Mouse (Mus musculus) G1E (cell line): ENCODE measurements at regions not wholly inside any gene's neighbourhood (a gene's known extent, or its start where the extent isn't known, plus 50 kb on each side); places are given as distances from the start of the nearest gene placed in this dataset.

Experiments used
- ATAC-seq: 2 replicates; pipeline ENCODE4 v1.8.0; 2016; ENCODE audit warnings: mild to moderate bottlenecking; ENCODE audit not compliant: insufficient number of reproducible peaks, poor library complexity, low FRiP score, severe bottlenecking; ENCODE audit errors: extremely low read depth
- DNase-seq: peaks from one replicate; pipeline ENCODE4 v3.0.0; 2012; ENCODE audit warnings: low spot score
- H3K27me3 ChIP-seq: 2 replicates; pipeline ENCODE4 v1.6.1; 2012; ENCODE audit warnings: mild to moderate bottlenecking, low read length, inconsistent platforms; ENCODE audit not compliant: insufficient read depth
- H3K36me3 ChIP-seq: replicated peaks from 2 replicates; pipeline ENCODE3; 2012; ENCODE audit warnings: mild to moderate bottlenecking, inconsistent platforms
- H3K4me1 ChIP-seq: 2 replicates; pipeline ENCODE4 v1.6.1; 2012; ENCODE audit warnings: low read depth, low read length, inconsistent platforms, mixed read lengths; ENCODE audit not compliant: insufficient read depth
- H3K4me3 ChIP-seq: 2 replicates; pipeline ENCODE4 v1.5.1; 2012; ENCODE audit warnings: low read depth, mild to moderate bottlenecking, inconsistent platforms, low read length, moderate library complexity, mixed read lengths
- H3K9me3 ChIP-seq: replicated peaks from 2 replicates; pipeline ENCODE4 v1.6.1; 2012; ENCODE audit warnings: inconsistent platforms
- CTCF ChIP-seq: IDR thresholded peaks from 2 replicates; pipeline ENCODE4 v1.5.1; 2012; ENCODE audit warnings: low read depth, low read length, inconsistent platforms, mixed read lengths
- GATA1 ChIP-seq: IDR thresholded peaks from 2 replicates; pipeline ENCODE4 v1.6.1; 2012; ENCODE audit warnings: borderline replicate concordance, low read length, inconsistent platforms, mixed read lengths
- GATA2 ChIP-seq: IDR thresholded peaks from 2 replicates; pipeline ENCODE4 v1.6.1; 2012; ENCODE audit warnings: low read depth, low read length, inconsistent platforms, borderline replicate concordance
- POLR2AphosphoS5 ChIP-seq: IDR thresholded peaks from 2 replicates; pipeline ENCODE4 v1.6.1; 2012; ENCODE audit warnings: low read depth, low read length, inconsistent platforms; ENCODE audit not compliant: insufficient replicate concordance
- TAL1 ChIP-seq: conservative IDR thresholded peaks from 2 replicates; pipeline ENCODE4 v1.6.1; 2012; ENCODE audit warnings: low read depth, low read length, inconsistent platforms, mixed read lengths

DNA sequence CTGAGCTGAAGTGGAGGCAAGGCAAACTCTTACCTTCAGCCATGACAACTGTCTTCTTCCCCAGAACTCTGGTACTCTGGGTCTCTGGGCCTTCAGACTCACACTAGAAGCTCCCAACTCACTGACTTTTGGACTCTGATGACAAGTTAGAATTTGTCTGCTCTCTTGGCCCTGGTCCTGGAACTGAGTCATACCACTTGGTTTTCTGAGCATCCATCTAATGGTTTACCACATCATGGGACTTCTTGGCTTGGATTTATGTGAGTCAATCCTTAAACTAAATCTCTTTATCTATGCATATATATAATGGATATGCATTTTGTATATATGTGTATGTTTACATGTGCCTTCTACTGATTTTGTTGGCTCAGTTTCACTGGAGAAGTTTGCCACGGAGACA is 273.8 kb upstream of the Pkn2 start:
- no peak for TF ChIP-seq CTCF

DNA sequence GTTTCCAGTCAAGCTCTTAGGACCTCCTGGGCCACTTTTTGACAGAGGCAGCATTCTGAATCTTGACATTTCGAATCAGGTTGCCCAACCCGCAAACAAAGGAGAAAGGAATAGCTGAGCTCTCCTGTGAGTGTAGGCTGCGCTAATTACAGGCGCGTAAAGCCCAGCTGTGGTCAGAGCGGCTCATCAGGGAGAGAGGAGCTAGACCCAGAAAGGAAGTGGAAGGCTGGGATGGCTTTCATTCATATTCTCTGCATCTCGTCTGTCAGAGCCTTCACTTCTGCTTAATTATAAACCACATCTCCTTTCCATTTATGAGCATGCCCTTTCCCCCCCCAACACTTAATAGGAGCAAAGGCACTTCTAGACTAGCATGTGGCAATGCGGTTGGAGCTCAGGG is 265.7 kb upstream of the Pkn2 start:
- ATAC-seq (no peak), DNase-seq (no peak)
- no peaks in the 10 kb centered on the region for H3K27me3 ChIP-seq
- H3K4me3 ChIP-seq: no peak overlapping the region
- TF ChIP-seq TAL1 (no peak), GATA1 (no peak)
- peaks cover 10% of the 10 kb centered on the region for H3K9me3 ChIP-seq
- no peaks in the 10 kb centered on the region for H3K4me1 ChIP-seq
- no peaks in the 10 kb centered on the region for H3K36me3 ChIP-seq

More for the DNA sequence above, 273.8 kb upstream of the Pkn2 start:
- DNase-seq (no peak), ATAC-seq (no peak)
- Histone ChIP-seq H3K4me3 (no peak overlapping the region), H3K9me3 (peaks cover 7% of the 10 kb centered on the region), H3K4me1 (no peaks in the 10 kb centered on the region), H3K27me3 (no peaks in the 10 kb centered on the region), H3K36me3 (no peaks in the 10 kb centered on the region)

DNA sequence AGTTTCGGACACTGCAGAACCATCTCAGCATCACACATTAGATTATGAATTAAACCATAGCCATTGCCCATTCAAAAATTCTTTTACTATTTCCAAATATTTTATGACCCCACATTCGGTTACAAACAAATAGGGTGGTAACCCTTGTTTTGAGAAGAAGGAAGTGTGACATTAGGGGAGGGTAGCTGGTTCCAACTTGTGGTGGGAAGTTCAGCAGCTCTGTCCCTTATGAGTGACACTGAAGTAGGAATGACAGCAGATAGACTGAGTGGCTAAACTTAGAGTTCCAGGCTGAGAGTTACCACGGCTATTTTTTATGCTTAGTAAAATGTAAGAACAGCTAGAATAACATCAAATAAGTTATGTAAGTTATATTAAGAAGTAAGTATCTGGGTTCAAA is 257.1 kb upstream of the Pkn2 start:
- no peaks in the 10 kb centered on the region for H3K4me1 ChIP-seq
- DNase-seq: no peak
- no peak for ATAC-seq
- TF ChIP-seq GATA2 (no peak), POLR2AphosphoS5 (no peak), TAL1 (no peak), CTCF (no peak), GATA1 (no peak)
- no peak overlapping the region for H3K4me3 ChIP-seq
- H3K36me3 ChIP-seq: no peaks in the 10 kb centered on the region
- H3K9me3 ChIP-seq: peaks cover under 1% of the 10 kb centered on the region; the same call in 1 of the 2 replicates
- no peaks in the 10 kb centered on the region for H3K27me3 ChIP-seq

DNA sequence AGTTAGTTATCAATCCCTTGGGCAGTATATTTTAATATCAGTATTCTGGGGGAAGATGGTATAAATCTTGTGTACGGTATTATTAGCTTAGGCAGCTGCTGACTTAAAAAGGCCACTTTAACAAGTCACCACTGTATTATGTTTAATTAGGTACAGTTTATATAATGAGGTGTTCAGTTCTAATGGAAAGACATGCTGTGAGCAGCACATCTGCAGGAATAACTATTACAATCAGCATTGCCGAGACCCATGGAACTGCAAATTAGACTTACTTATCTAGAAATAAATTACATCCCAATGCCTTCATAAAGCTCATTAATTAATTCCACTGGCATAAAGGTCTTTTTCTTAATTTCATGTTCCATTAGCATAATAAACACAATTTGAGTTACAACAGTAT is 252.7 kb upstream of the Pkn2 start:
- Histone ChIP-seq H3K9me3 (peaks cover 4% of the 10 kb centered on the region; the same call in 1 of the 2 replicates), H3K36me3 (no peaks in the 10 kb centered on the region), H3K4me3 (no peak overlapping the region), H3K27me3 (no peaks in the 10 kb centered on the region), H3K4me1 (no peaks in the 10 kb centered on the region)
- TF ChIP-seq POLR2AphosphoS5 (no peak), GATA1 (no peak), TAL1 (no peak), GATA2 (no peak), CTCF (no peak)
- ATAC-seq (no peak), DNase-seq (no peak)

DNA sequence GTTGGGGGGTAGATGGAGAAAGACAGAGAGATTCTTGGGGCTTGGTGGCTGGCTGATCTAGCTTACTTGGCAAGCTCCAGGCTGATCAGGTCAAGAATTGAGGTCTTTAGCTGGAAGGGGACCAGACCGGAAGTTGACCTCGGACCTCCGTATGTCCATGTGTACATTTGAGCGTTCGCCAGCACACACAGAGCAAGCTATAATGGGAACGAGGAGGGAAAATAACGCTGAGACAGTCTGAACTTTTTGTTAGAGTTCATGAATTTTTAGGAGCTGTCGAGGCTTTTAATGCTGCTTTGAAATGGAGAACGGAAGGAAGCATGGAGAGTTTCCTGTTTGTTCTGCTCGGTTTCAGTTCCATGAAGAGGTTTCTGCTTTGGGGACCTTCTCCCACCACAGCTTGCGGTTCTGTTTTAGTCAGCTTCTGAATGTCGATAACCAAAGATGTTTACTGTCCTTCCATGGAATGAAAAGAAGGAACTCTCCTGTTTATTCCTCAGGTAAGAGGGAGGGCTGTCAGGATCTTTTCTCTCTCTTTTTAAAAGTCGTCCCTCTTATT is 226.0 kb upstream of the Pkn2 start:
- DNase-seq (no peak), ATAC-seq (no peak)
- no peak for TF ChIP-seq GATA1
- Histone ChIP-seq H3K36me3 (no peaks in the 10 kb centered on the region), H3K4me3 (no peak overlapping the region), H3K9me3 (peaks cover 47% of the 10 kb centered on the region), H3K4me1 (no peaks in the 10 kb centered on the region), H3K27me3 (no peaks in the 10 kb centered on the region)

DNA sequence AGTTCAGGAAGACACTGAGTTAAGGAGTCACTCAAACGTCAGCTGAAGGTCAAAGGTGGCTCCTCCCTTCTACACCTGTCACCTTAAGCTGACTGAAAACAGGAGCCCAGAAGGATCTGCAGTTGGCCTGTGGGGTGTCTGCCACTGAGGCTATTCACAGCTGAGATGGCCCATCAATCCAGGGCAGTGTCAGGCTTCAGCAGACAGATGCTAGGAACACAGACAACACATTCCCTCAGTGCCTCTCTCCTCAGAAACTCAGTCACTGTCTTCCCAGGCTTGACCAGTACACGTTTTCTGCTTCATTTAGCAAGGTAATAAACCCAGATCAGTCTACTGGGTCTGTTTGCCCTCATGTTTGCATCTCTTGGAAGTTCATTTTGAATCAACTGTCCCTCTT is 222.9 kb upstream of the Pkn2 start:
- H3K4me3 ChIP-seq: no peak overlapping the region
- DNase-seq: no peak
- peaks cover 41% of the 10 kb centered on the region for H3K9me3 ChIP-seq
- no peak for TF ChIP-seq GATA2
- no peak for TF ChIP-seq TAL1
- no peak for TF ChIP-seq CTCF
- no peak for TF ChIP-seq GATA1
- TF ChIP-seq POLR2AphosphoS5: no peak
- no peaks in the 10 kb centered on the region for H3K27me3 ChIP-seq
- no peaks in the 10 kb centered on the region for H3K4me1 ChIP-seq
- no peak for ATAC-seq
- H3K36me3 ChIP-seq: no peaks in the 10 kb centered on the region

DNA sequence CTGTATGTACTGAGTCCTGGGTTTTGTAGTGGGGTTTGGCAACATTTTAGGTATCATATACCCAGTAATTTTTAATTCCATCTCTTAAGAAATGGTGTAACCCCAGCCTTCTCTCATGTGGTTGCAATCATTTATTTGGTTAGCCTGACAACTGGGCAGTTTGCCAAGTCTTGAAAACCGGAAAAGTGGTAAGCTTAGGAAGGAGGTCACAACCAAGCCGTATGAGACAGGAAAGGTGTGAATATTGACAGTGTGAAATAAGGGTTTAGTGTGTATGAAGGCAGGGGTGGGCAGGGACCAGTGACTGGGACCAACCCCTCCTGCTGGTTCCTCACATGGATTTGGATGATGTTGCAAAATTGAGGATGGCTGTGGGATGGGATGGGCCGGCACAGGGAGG is 221.5 kb upstream of the Pkn2 start:
- Histone ChIP-seq H3K36me3 (no peaks in the 10 kb centered on the region), H3K9me3 (peaks cover 39% of the 10 kb centered on the region), H3K4me3 (no peak overlapping the region), H3K4me1 (no peaks in the 10 kb centered on the region), H3K27me3 (no peaks in the 10 kb centered on the region)
- ATAC-seq (no peak), DNase-seq (no peak)
- TF ChIP-seq TAL1: no peak
- TF ChIP-seq CTCF: no peak
- no peak for TF ChIP-seq GATA1
- no peak for TF ChIP-seq POLR2AphosphoS5
- no peak for TF ChIP-seq GATA2
